Mouse (Mus musculus): ENCODE measurements around the gene Vav1. TPM values are rescaled to one million over a fixed set of nuclear protein-coding genes. Genes with fewer than 3 reads are reported as not detected.

Gene Vav1
- polyA plus RNA-seq, 1 experiment = not detected

- Histone ChIP-seq H3ac (ENCODE audit: control insufficient read depth, insufficient read length) (no peak overlapping the region), H3K27me3 (ENCODE audit: control insufficient read depth, insufficient read depth, insufficient read length) (no peaks in the 10 kb centered on the region), H3K79me2 (ENCODE audit: control insufficient read depth, insufficient read depth) (no peaks in the 10 kb centered on the region), H3K4me2 (ENCODE audit: low read depth) (no peak overlapping the region), H3K4me3 (no peak overlapping the region), H3K36me3 (ENCODE audit: control insufficient read depth, insufficient read depth) (no peaks in the 10 kb centered on the region)
- no peak for TF ChIP-seq E2F4 (IDR thresholded peaks at IDR 0.05; ENCODE audit: insufficient read depth)
- no peak for TF ChIP-seq REST (IDR thresholded peaks at IDR 0.05; ENCODE audit: insufficient read depth, insufficient read length)
- no peak for TF ChIP-seq CEBPB (IDR thresholded peaks at IDR 0.05; ENCODE audit: insufficient read depth, poor library complexity, severe bottlenecking)
- no peak for TF ChIP-seq SRF (IDR thresholded peaks at IDR 0.05; ENCODE audit: control insufficient read depth, insufficient read length, low read depth)
- TF ChIP-seq TCF12 (IDR thresholded peaks at IDR 0.05; ENCODE audit: insufficient read depth, poor library complexity, severe bottlenecking) = no peak
- TF ChIP-seq MYOD1 (IDR thresholded peaks at IDR 0.05; ENCODE audit: control insufficient read depth in 1 of 3, insufficient read length in 2 of 3, low read depth in 2 of 3) = no peak
- no peak for TF ChIP-seq POLR2AphosphoS2 (IDR thresholded peaks at IDR 0.05; ENCODE audit: insufficient read length, low read depth)
- TF ChIP-seq POLR2A (IDR thresholded peaks at IDR 0.05; ENCODE audit: insufficient read length, low read depth) = no peak
- no peak for TF ChIP-seq MAX (IDR thresholded peaks at IDR 0.05; ENCODE audit: low read depth)
- TF ChIP-seq TCF3 (IDR thresholded peaks at IDR 0.05; ENCODE audit: insufficient read length, low read depth) = no peak
- TF ChIP-seq MYOG (IDR thresholded peaks at IDR 0.05; ENCODE audit: control insufficient read depth in 1 of 3, insufficient read depth in 1 of 3, insufficient read length in 2 of 3, low read depth in 2 of 3) = no peak
- no peak for TF ChIP-seq USF1 (IDR thresholded peaks at IDR 0.05; ENCODE audit: low read depth)
These were observed 13.4 kb downstream of the Vav1 start for GRCm38 (mm10) chr17:57292302-57292701.

GRCm38 (mm10) chr17:57292968-57293367 lies 14.1 kb downstream of the Vav1 start:
- H3K4me2 ChIP-seq (ENCODE audit: low read depth) = no peak overlapping the region
- no peaks in the 10 kb centered on the region for H3K79me2 ChIP-seq (ENCODE audit: control insufficient read depth, insufficient read depth)
- no peak for TF ChIP-seq MYOG (IDR thresholded peaks at IDR 0.05; ENCODE audit: control insufficient read depth in 1 of 3, insufficient read depth in 1 of 3, insufficient read length in 2 of 3, low read depth in 2 of 3)
- TF ChIP-seq POLR2AphosphoS2 (IDR thresholded peaks at IDR 0.05; ENCODE audit: insufficient read length, low read depth) = no peak
- no peak for TF ChIP-seq MAX (IDR thresholded peaks at IDR 0.05; ENCODE audit: low read depth)
- TF ChIP-seq POLR2A (IDR thresholded peaks at IDR 0.05; ENCODE audit: insufficient read length, low read depth) = no peak
- TF ChIP-seq CEBPB (IDR thresholded peaks at IDR 0.05; ENCODE audit: insufficient read depth, poor library complexity, severe bottlenecking) = no peak
- no peak for TF ChIP-seq TCF3 (IDR thresholded peaks at IDR 0.05; ENCODE audit: insufficient read length, low read depth)
- TF ChIP-seq USF1 (IDR thresholded peaks at IDR 0.05; ENCODE audit: low read depth) = no peak
- TF ChIP-seq E2F4 (IDR thresholded peaks at IDR 0.05; ENCODE audit: insufficient read depth) = no peak
- H3K4me3 ChIP-seq = no peak overlapping the region
- H3ac ChIP-seq (ENCODE audit: control insufficient read depth, insufficient read length) = no peak overlapping the region
- H3K27me3 ChIP-seq (ENCODE audit: control insufficient read depth, insufficient read depth, insufficient read length) = no peaks in the 10 kb centered on the region
- no peaks in the 10 kb centered on the region for H3K36me3 ChIP-seq (ENCODE audit: control insufficient read depth, insufficient read depth)

GRCm38 (mm10) chr17:57295935-57296334 lies 17.0 kb downstream of the Vav1 start:
- Histone ChIP-seq H3ac (ENCODE audit: control insufficient read depth, insufficient read length) (no peak overlapping the region), H3K4me3 (no peak overlapping the region), H3K4me2 (ENCODE audit: low read depth) (no peak overlapping the region), H3K36me3 (ENCODE audit: control insufficient read depth, insufficient read depth) (no peaks in the 10 kb centered on the region), H3K27me3 (ENCODE audit: control insufficient read depth, insufficient read depth, insufficient read length) (no peaks in the 10 kb centered on the region), H3K79me2 (ENCODE audit: control insufficient read depth, insufficient read depth) (no peaks in the 10 kb centered on the region)
- TF ChIP-seq SRF (IDR thresholded peaks at IDR 0.05; ENCODE audit: control insufficient read depth, insufficient read length, low read depth) (no peak), MAX (IDR thresholded peaks at IDR 0.05; ENCODE audit: low read depth) (no peak)

- H3K36me3 ChIP-seq (ENCODE audit: control insufficient read depth, insufficient read depth) = no peaks in the 10 kb centered on the region
- H3ac ChIP-seq (ENCODE audit: control insufficient read depth, insufficient read length) = no peak overlapping the region
- no peaks in the 10 kb centered on the region for H3K79me2 ChIP-seq (ENCODE audit: control insufficient read depth, insufficient read depth)
- no peaks in the 10 kb centered on the region for H3K27me3 ChIP-seq (ENCODE audit: control insufficient read depth, insufficient read depth, insufficient read length)
- no peak overlapping the region for H3K4me3 ChIP-seq
- H3K4me2 ChIP-seq (ENCODE audit: low read depth) = no peak overlapping the region
- TF ChIP-seq CEBPB (IDR thresholded peaks at IDR 0.05; ENCODE audit: insufficient read depth, poor library complexity, severe bottlenecking) (no peak), MYOD1 (IDR thresholded peaks at IDR 0.05; ENCODE audit: control insufficient read depth in 1 of 3, insufficient read length in 2 of 3, low read depth in 2 of 3) (no peak), USF1 (IDR thresholded peaks at IDR 0.05; ENCODE audit: low read depth) (no peak), SRF (IDR thresholded peaks at IDR 0.05; ENCODE audit: control insufficient read depth, insufficient read length, low read depth) (no peak), E2F4 (IDR thresholded peaks at IDR 0.05; ENCODE audit: insufficient read depth) (no peak), POLR2A (IDR thresholded peaks at IDR 0.05; ENCODE audit: insufficient read length, low read depth) (no peak), REST (IDR thresholded peaks at IDR 0.05; ENCODE audit: insufficient read depth, insufficient read length) (no peak), TCF3 (IDR thresholded peaks at IDR 0.05; ENCODE audit: insufficient read length, low read depth) (no peak), MAX (IDR thresholded peaks at IDR 0.05; ENCODE audit: low read depth) (no peak), POLR2AphosphoS2 (IDR thresholded peaks at IDR 0.05; ENCODE audit: insufficient read length, low read depth) (no peak), MYOG (IDR thresholded peaks at IDR 0.05; ENCODE audit: control insufficient read depth in 1 of 3, insufficient read depth in 1 of 3, insufficient read length in 2 of 3, low read depth in 2 of 3) (no peak), TCF12 (IDR thresholded peaks at IDR 0.05; ENCODE audit: insufficient read depth, poor library complexity, severe bottlenecking) (no peak)
These were observed 18.1 kb downstream of the Vav1 start for GRCm38 (mm10) chr17:57297040-57297439.

GRCm38 (mm10) chr17:57305593-57305992 lies 26.7 kb downstream of the Vav1 start:
- no peaks in the 10 kb centered on the region for H3K79me2 ChIP-seq (ENCODE audit: control insufficient read depth, insufficient read depth)
- no peak for TF ChIP-seq MYOD1 (IDR thresholded peaks at IDR 0.05; ENCODE audit: control insufficient read depth in 1 of 3, insufficient read length in 2 of 3, low read depth in 2 of 3)
- TF ChIP-seq CEBPB (IDR thresholded peaks at IDR 0.05; ENCODE audit: insufficient read depth, poor library complexity, severe bottlenecking) = no peak
- no peak for TF ChIP-seq SRF (IDR thresholded peaks at IDR 0.05; ENCODE audit: control insufficient read depth, insufficient read length, low read depth)
- no peak for TF ChIP-seq POLR2AphosphoS2 (IDR thresholded peaks at IDR 0.05; ENCODE audit: insufficient read length, low read depth)
- TF ChIP-seq POLR2A (IDR thresholded peaks at IDR 0.05; ENCODE audit: insufficient read length, low read depth) = no peak
- TF ChIP-seq MYOG (IDR thresholded peaks at IDR 0.05; ENCODE audit: control insufficient read depth in 1 of 3, insufficient read depth in 1 of 3, insufficient read length in 2 of 3, low read depth in 2 of 3) = no peak
- TF ChIP-seq REST (IDR thresholded peaks at IDR 0.05; ENCODE audit: insufficient read depth, insufficient read length) = no peak
- TF ChIP-seq MAX (IDR thresholded peaks at IDR 0.05; ENCODE audit: low read depth) = no peak
- no peak for TF ChIP-seq USF1 (IDR thresholded peaks at IDR 0.05; ENCODE audit: low read depth)
- TF ChIP-seq TCF3 (IDR thresholded peaks at IDR 0.05; ENCODE audit: insufficient read length, low read depth) = no peak
- no peak for TF ChIP-seq E2F4 (IDR thresholded peaks at IDR 0.05; ENCODE audit: insufficient read depth)
- TF ChIP-seq TCF12 (IDR thresholded peaks at IDR 0.05; ENCODE audit: insufficient read depth, poor library complexity, severe bottlenecking) = no peak
- no peak overlapping the region for H3K4me3 ChIP-seq
- H3K36me3 ChIP-seq (ENCODE audit: control insufficient read depth, insufficient read depth) = no peaks in the 10 kb centered on the region
- H3ac ChIP-seq (ENCODE audit: control insufficient read depth, insufficient read length) = no peak overlapping the region
- no peaks in the 10 kb centered on the region for H3K27me3 ChIP-seq (ENCODE audit: control insufficient read depth, insufficient read depth, insufficient read length)
- no peak overlapping the region for H3K4me2 ChIP-seq (ENCODE audit: low read depth)
